Mouse (Mus musculus) kidney, postnatal 0 days (tissue): ENCODE data around the gene Ankfn1. TPM values are rescaled to one million over a fixed set of nuclear protein-coding genes. Genes with fewer than 3 reads are reported as not detected.

ENCODE experiments used
- ATAC-seq: fragments of 200-750 bp; cut with Nextera tagmentation; replicated peaks from 2 replicates; pipeline ENCODE4 v1.8.0; 2017; ENCODE audit warnings: low read depth, moderate number of reproducible peaks, moderate TSS enrichment, moderate library complexity; ENCODE audit not compliant: low FRiP score
- DNase-seq: peaks from one replicate; pipeline ENCODE4 v3.0.0-alpha.2; 2016; ENCODE audit warnings: low spot score
- H3K27ac ChIP-seq: fragments of 300-500 bp; sonication (generic); 2 replicates; pipeline ENCODE4 v1.5.1; 2014; ENCODE audit warnings: mild to moderate bottlenecking
- H3K27me3 ChIP-seq: fragments of 300-500 bp; sonication (generic); 2 replicates; pipeline ENCODE4 v1.6.1; 2014; ENCODE audit warnings: low read length, mixed read lengths; ENCODE audit not compliant: insufficient read depth
- H3K36me3 ChIP-seq: fragments of 300-500 bp; sonication (generic); 2 replicates; pipeline ENCODE4 v1.6.1; 2014; ENCODE audit warnings: low read length, mixed read lengths; ENCODE audit not compliant: insufficient read depth
- H3K4me1 ChIP-seq: fragments of 300-500 bp; sonication (generic); replicated peaks from 2 replicates; pipeline ENCODE4 v1.6.1; 2014; ENCODE audit warnings: antibody characterized with exemption, low read length, mixed read lengths; ENCODE audit not compliant: insufficient read depth
- H3K4me2 ChIP-seq: fragments of 300-500 bp; sonication (generic); 2 replicates; pipeline ENCODE4 v1.6.1; 2014; ENCODE audit warnings: mild to moderate bottlenecking, low read length, moderate library complexity, mixed read lengths
- H3K4me3 ChIP-seq: fragments of 300-500 bp; sonication (generic); replicated peaks from 2 replicates; pipeline ENCODE4 v1.5.1; 2014; ENCODE audit warnings: low read depth, low read length
- H3K9ac ChIP-seq: fragments of 300-500 bp; sonication (generic); 2 replicates; pipeline ENCODE4 v1.6.1; 2014; ENCODE audit warnings: low read depth, low read length
- H3K9me3 ChIP-seq: fragments of 300-500 bp; sonication (generic); replicated peaks from 2 replicates; pipeline ENCODE4 v1.6.1; 2016; ENCODE audit warnings: low read length, inconsistent platforms, mixed read lengths
- CTCF ChIP-seq: IDR thresholded peaks from 2 replicates; pipeline ENCODE4 v1.5.1; 2016; ENCODE audit warnings: antibody characterized with exemption, low read depth, mild to moderate bottlenecking, moderate library complexity
- WGBS: fragments of 180-500 bp; shearing (Covaris S2); extraction: QIAGEN DNeasy Blood & Tissue Kit; methylation state at CpG from one replicate; pipeline ENCODE4 v1.1.7; 2014; 5-methylcytosine and 5-hydroxymethylcytosine counted together
- polyA plus RNA-seq: library from polyadenylated mRNA; unstranded; fragments of >200 nt; fragmentation: Nextera tagmentation; extraction: Ambion mirVana; gene quantifications from 2 replicates; pipeline ENCODE4 v1.2.1, GENCODE M21; 2015

The Ankfn1 gene
- polyA plus RNA-seq, 1 experiment from 2014 or later: 0.25 TPM

GRCm38 (mm10) chr11:89419863-89420262 is 357.6 kb downstream of the Ankfn1 start:
- no peak overlapping the region for H3K4me3 ChIP-seq
- no peak for TF ChIP-seq CTCF
- no peak overlapping the region for H3K9ac ChIP-seq
- ATAC-seq (no peak), DNase-seq (no peak)
- no peaks in the 10 kb centered on the region for H3K9me3 ChIP-seq
- 80% methylated on average over 2 of the region's 2 CpGs for WGBS
- no peak overlapping the region for H3K27ac ChIP-seq
- H3K36me3 ChIP-seq: no peaks in the 10 kb centered on the region
- H3K4me1 ChIP-seq: no peaks in the 10 kb centered on the region
- H3K4me2 ChIP-seq: no peak overlapping the region
- H3K27me3 ChIP-seq: no peaks in the 10 kb centered on the region

GRCm38 (mm10) chr11:89418644-89419043 is 358.8 kb downstream of the Ankfn1 start:
- Histone ChIP-seq H3K9ac (no peak overlapping the region), H3K27me3 (no peaks in the 10 kb centered on the region), H3K4me2 (no peak overlapping the region), H3K4me1 (no peaks in the 10 kb centered on the region), H3K36me3 (no peaks in the 10 kb centered on the region), H3K9me3 (no peaks in the 10 kb centered on the region), H3K4me3 (no peak overlapping the region), H3K27ac (no peak overlapping the region)
- WGBS: 59% methylated on average over 12 of the region's 12 CpGs
- no peak for DNase-seq
- ATAC-seq: no peak
- TF ChIP-seq CTCF: no peak

GRCm38 (mm10) chr11:89416769-89417168 is 360.7 kb downstream of the Ankfn1 start:
- ATAC-seq: no peak
- Histone ChIP-seq H3K9me3 (no peaks in the 10 kb centered on the region), H3K27ac (no peak overlapping the region), H3K27me3 (no peaks in the 10 kb centered on the region), H3K9ac (no peak overlapping the region), H3K4me2 (no peak overlapping the region), H3K4me1 (no peaks in the 10 kb centered on the region), H3K4me3 (no peak overlapping the region), H3K36me3 (no peaks in the 10 kb centered on the region)
- 73% methylated on average over 6 of the region's 6 CpGs for WGBS
- DNase-seq: no peak
- TF ChIP-seq CTCF: no peak

GRCm38 (mm10) chr11:89408774-89409173 is 368.7 kb downstream of the Ankfn1 start:
- Histone ChIP-seq H3K27me3 (no peaks in the 10 kb centered on the region), H3K4me1 (no peaks in the 10 kb centered on the region), H3K27ac (no peak overlapping the region), H3K4me2 (no peak overlapping the region), H3K36me3 (no peaks in the 10 kb centered on the region), H3K4me3 (no peak overlapping the region), H3K9ac (no peak overlapping the region), H3K9me3 (no peaks in the 10 kb centered on the region)
- TF ChIP-seq CTCF: no peak
- no peak for DNase-seq
- no peak for ATAC-seq
- WGBS: 65% methylated on average over 6 of the region's 6 CpGs

GRCm38 (mm10) chr11:89404489-89404888 is 373.0 kb downstream of the Ankfn1 start:
- Histone ChIP-seq H3K27ac (no peak overlapping the region), H3K36me3 (no peaks in the 10 kb centered on the region), H3K27me3 (no peaks in the 10 kb centered on the region), H3K4me1 (no peaks in the 10 kb centered on the region), H3K9ac (no peak overlapping the region), H3K4me2 (no peak overlapping the region), H3K4me3 (no peak overlapping the region), H3K9me3 (no peaks in the 10 kb centered on the region)
- 83% methylated on average over 1 of the region's 1 CpGs for WGBS
- DNase-seq (no peak), ATAC-seq (no peak)
- TF ChIP-seq CTCF: peak; percentile 55

- ATAC-seq (no peak), DNase-seq (no peak)
- WGBS: 93% methylated on average over 14 of the region's 14 CpGs
- Histone ChIP-seq H3K27me3 (no peaks in the 10 kb centered on the region), H3K4me2 (no peak overlapping the region), H3K9me3 (no peaks in the 10 kb centered on the region), H3K9ac (no peak overlapping the region), H3K36me3 (no peaks in the 10 kb centered on the region), H3K4me1 (no peaks in the 10 kb centered on the region), H3K4me3 (no peak overlapping the region), H3K27ac (no peak overlapping the region)
- no peak for TF ChIP-seq CTCF
Observed at GRCm38 (mm10) chr11:89403436-89403835, 374.0 kb downstream of the Ankfn1 start.

GRCm38 (mm10) chr11:89388851-89389250 is 388.6 kb downstream of the Ankfn1 start:
- no peak for DNase-seq
- Histone ChIP-seq H3K4me1 (no peaks in the 10 kb centered on the region), H3K36me3 (no peaks in the 10 kb centered on the region), H3K27me3 (no peaks in the 10 kb centered on the region), H3K9ac (no peak overlapping the region), H3K4me3 (no peak overlapping the region), H3K27ac (no peak overlapping the region), H3K9me3 (no peaks in the 10 kb centered on the region), H3K4me2 (no peak overlapping the region)
- WGBS: 76% methylated on average over 2 of the region's 2 CpGs
- no peak for ATAC-seq
- TF ChIP-seq CTCF: no peak
